Mouse (Mus musculus) layer of hippocampus, postnatal 25 days (tissue): Measurements from ENCODE around the gene Mapkbp1. TPM values are rescaled to one million over a fixed set of nuclear protein-coding genes. Genes with fewer than 3 reads are reported as not detected.

Experiments used
- DNase-seq, 2 experiments: peaks; one replicate each; pipeline ENCODE4 v3.0.0; 2022; ENCODE audit warnings: mixed read lengths in 2 of 2, low spot score in 1 of 2; ENCODE audit errors: extremely low spot score in 1 of 2
- total RNA-seq, 2 experiments: library from RNA; stranded (reverse); gene quantifications; 2 replicates each; pipeline ENCODE4 v1.2.3; 2021

The Mapkbp1 gene
- 10 to 100 TPM; 41.3 to 51.0 TPM for total RNA-seq

DNA sequence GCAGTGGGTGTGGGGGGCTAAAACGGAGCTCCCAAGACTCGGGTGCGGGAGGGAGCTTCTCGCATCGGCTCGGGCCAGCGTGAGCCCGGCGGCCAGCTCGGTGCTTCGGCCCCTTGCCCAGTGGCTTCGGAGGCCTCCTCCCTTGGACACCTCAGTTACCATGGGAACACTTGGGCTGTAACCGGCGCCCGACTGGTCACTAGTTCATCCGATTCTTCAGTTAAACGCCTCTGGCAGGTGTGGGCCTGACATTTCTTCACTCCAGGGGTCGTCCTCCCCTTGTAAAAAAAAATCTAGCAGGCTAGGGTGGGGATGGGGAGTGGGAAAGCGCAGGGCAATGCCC is at the start of gene Mapkbp1:
Mapkbp1 (plus strand) TSS at position 163 of the 343 bp plus-strand sequence.
- DNase-seq: no peak

- DNase-seq: no peak
These were observed 1.9 kb upstream of the Mapkbp1 start for GRCm38 (mm10) chr2:119970571-119970970.

DNA sequence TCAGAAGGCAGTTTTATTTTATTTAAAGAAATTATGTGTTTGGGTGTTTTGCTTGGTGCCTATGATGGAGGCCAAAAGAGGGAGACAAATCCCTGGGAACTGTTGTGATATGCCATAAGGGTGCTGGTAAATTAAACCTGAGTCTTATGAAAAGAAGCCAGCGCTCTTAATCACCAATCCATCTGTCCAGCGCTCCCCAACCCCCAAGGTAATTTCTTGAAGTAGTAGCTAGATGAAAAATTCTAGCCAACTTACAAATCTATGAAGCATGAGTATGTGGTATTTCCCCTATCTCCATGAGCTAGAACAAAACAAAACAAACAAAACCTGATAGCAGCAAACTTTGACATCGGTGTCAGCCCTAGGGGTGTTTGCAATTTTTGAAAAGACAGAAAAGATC is 1.2 kb upstream of the Mapkbp1 start:
- DNase-seq: no peak

GRCm38 (mm10) chr2:119971837-119972536 is 512 bp upstream of the Mapkbp1 start:
- DNase-seq: peak; percentile 86 to 90

DNA sequence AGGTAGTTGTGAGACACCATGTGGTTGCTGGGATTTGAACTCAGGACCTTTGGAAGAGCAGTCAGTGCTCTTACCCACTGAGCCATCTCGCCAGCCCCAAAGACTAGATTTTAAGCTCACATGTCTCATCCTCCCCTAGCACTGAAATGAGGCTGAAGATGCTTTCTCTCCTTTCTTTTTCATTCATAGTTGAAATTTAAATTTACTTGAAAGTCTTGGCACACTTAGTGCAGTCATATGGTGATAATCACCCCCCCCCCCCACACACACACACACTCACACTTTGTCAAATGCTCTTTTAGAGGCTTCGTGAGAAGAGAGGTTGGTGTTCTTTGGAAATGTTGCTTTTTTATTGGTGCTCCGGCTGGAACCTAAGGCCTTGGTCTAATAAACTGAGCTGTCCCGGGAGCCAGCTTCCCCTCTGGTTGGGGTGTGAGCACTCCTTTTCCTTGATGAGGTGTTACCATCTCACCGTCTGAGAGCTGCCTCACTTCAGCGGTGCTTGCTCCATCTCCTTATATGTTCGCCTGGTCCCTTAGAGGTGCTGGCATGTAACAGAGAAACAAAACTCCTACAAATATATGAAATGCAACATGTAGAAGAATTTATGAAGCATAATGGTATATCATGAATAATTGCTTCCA is 8.0 kb downstream of the Mapkbp1 start:
- DNase-seq: no peak

- DNase-seq: no peak
These were observed 9.1 kb downstream of the Mapkbp1 start for GRCm38 (mm10) chr2:119981631-119982030.

GRCm38 (mm10) chr2:119985871-119986270 is 13.4 kb downstream of the Mapkbp1 start:
- no peak for DNase-seq

DNA sequence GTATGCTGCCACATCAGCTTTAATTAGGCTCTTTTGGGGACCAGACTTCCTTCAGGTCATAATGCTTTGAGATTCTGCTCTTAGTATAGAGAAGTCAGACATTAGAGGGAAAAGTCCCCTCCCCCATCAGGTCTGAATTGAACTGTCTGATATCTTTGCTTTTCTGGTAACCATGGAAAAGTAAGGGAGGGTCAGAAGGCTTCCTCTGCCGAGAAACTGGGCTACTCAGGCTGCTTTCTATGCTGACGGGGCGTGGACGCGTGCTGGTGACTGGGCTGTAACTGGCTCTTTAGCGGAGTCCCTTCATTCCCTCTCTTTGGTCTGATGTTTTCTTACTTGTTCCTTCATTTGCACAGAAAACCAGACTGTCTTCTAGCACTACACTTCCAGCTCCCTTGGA is 13.9 kb downstream of the Mapkbp1 start:
- no peak for DNase-seq

- DNase-seq: no peak
These were observed 14.9 kb downstream of the Mapkbp1 start for GRCm38 (mm10) chr2:119987441-119987840.

- DNase-seq: no peak
These were observed 16.5 kb downstream of the Mapkbp1 start for GRCm38 (mm10) chr2:119988952-119989351.

GRCm38 (mm10) chr2:119990881-119991280 is 18.4 kb downstream of the Mapkbp1 start:
- no peak for DNase-seq

DNA sequence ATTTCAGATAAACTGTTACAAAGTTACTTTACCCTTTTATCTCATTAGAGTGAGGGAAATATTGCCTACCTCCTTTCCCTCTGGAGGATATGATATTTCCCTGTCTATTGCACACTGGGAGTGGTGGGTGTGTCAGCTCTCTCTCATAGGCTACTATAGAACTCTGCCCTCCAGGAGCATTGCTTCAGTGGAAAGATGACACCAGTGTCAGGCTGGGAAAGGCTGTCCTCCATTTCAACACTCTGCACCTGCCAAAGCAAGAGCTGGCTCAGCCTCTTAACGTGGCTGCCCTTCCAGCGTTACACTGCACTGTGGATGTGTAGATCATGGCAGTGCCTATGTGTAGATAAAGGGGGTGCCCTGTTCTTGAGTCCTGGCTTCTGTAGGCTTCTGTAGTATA is 19.9 kb downstream of the Mapkbp1 start:
- DNase-seq: no peak

- no peak for DNase-seq
These were observed 21.0 kb downstream of the Mapkbp1 start for GRCm38 (mm10) chr2:119993515-119993914.

DNA sequence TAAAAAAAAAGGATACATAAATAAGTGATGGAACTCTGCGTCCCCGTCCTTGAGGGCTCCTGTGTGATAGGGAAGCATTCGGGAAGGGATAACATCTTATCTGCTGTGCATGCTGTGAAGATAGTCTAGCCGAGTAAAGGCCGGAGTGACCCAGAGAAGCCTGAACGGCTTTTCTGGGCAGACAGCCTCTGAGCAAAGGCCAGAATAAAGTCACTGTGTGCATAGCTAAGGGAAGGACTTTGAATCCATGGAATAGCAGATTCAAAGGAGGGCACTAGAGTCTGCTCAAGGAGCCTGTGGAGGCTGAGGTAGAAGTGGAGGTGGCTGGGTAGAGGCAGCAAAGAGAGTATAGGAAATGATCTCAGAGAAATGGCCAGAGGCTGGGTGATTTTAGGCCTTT is 22.3 kb downstream of the Mapkbp1 start:
- no peak for DNase-seq

GRCm38 (mm10) chr2:119995391-119996281 is 23.1 kb downstream of the Mapkbp1 start:
- no peak for DNase-seq

- DNase-seq: no peak
These were observed 24.9 kb downstream of the Mapkbp1 start for GRCm38 (mm10) chr2:119997354-119997753.

DNA sequence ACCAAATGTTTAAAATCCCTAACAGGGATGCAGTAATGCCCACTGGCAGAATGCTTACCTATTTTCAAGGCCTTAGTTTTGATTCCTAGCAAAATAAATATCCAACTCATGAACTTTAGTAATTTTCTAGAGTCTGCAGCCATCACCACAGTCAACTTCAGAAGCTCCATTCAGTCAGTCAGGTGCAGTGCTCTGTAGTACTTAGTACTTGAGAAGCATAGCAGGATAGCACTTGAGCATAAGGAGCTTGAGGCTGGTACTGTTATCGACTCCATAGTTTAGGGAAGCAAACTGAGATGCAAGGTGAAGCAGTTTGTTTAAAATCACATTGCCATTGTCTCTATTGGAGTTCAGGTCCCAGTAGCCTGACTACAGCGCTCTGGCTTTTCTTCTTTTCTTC is 27.2 kb downstream of the Mapkbp1 start:
- DNase-seq: no peak

DNA sequence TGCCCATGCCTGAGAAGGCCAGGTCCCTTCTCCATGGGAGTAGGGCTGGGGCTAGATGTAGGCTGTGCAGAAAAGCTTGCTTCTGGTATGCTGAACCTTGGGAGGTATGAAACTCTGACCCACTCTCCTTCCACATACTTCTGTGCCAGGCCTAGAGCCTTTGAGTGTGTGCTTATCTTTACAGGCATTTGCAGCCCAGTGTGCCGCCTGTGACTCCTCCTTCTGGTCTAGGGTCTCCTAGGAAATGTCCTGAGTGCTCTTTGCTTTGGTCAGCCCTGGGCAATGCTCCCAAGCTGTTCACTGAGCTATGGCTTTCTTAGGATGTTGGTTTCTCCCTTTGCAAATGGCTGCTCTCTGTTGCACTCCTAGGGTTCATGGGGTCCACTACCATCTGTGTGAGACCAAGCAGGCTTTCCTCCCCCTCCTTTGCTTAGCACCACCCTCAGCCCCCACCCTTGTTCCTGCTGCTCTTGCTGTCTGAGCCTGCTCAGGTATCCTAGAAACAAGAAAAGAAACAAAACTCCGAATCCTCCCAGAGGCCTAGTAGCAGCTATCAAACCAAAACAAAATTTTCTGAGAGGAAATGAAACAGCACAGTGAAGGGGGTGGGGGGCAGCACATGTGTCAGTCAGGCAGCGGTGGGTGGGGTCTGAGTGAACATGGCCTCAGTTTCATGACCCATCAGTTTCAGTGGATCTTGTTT is 28.5 kb downstream of the Mapkbp1 start:
- DNase-seq: no peak

DNA sequence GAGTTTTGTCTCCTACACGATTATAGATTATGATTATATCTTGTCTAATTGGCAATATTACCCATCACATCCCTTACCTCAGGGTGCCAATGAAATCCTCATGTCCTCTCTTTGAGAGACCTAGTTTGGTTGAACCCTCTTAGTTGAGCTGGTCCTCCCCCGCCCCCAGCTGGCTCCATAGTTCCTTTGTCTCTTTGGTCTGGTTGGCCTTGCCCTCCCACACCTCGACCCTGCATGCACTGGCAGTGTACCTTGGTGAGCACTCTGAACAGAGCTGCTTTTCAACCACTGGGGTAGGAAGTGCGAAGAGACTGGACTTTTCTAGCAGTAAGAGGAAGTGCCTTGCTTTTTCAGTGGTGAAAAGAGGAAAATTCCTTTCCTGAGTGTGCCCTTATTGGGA is 29.5 kb downstream of the Mapkbp1 start:
- DNase-seq: no peak

DNA sequence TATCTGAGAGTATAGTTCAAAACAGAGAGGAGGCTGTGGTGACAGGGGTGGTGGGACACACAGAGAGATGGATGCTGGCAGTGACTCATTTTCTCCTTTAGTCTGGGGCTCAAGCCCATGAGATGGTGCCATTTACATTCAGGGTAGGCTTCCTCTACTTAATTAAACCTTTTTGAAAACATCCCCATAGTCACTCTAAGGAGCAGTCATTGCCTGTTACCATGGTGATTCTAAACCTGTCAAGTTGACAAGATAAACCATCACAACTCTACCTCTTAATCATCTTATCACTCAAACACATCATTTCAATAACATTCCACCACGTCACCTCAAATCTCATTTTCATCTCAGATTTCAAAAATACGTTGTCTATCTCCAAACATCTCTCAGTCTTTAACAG is 31.5 kb downstream of the Mapkbp1 start:
- DNase-seq: no peak

DNA sequence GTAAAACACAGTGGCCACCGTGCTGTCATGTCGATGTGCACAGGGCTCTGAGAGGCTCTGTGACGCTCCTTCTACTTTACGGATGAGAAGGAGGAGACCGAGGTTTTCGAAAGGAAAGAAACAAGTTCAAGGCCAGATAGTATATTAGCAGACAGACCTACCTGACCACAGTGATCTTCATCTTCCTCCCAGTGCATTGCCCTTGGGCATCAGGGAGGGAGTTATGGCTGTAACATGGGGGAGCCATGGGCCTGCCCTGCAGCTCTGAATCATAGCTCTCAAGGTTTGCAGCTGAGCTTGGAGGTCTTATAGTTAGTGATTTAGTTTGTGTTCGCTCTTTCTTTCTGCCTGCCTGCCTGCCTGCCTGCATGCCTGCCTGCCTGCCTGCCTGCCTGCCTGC is 34.2 kb downstream of the Mapkbp1 start:
- DNase-seq: no peak
